Mouse (Mus musculus) MEL (cell line): Measurements from ENCODE around the gene Tcp10a. TPM values are rescaled to one million over a fixed set of nuclear protein-coding genes. Genes with fewer than 3 reads are reported as not detected.
"Not testable (repeated sequence)": the region's sequence is repeated elsewhere in the genome, so short reads cannot be mapped to it uniquely, and the experiment has no call there.

Source experiments
- DNase-seq: peaks from one replicate; pipeline ENCODE4 v3.0.0; 2011; ENCODE audit warnings: low read depth, low spot score
- H3K27ac ChIP-seq: 2 replicates; pipeline ENCODE4 v1.5.1; 2012; ENCODE audit warnings: low read depth, mild to moderate bottlenecking, control low read depth, low read length, moderate library complexity; ENCODE audit not compliant: control insufficient read depth
- H3K27me3 ChIP-seq, 2 experiments: fragments of 150-350 bp in 1 of 2; sonication (generic) in 1 of 2; 2 replicates each; pipeline ENCODE4 v1.6.1; 2012; ENCODE audit warnings: low read length in 2 of 2, mild to moderate bottlenecking in 2 of 2, improper control_type of control experiment in 1 of 2, moderate library complexity in 1 of 2; ENCODE audit not compliant: insufficient read depth in 2 of 2, control insufficient read depth in 1 of 2
- H3K36me3 ChIP-seq, 2 experiments: 2 replicates each; pipeline ENCODE4 v1.6.1; 2012 to 2014; ENCODE audit warnings: low read length in 2 of 2, improper control_type of control experiment in 1 of 2, inconsistent platforms in 1 of 2, mild to moderate bottlenecking in 1 of 2; ENCODE audit not compliant: insufficient read depth in 2 of 2, control insufficient read depth in 1 of 2
- H3K4me1 ChIP-seq, 2 experiments: fragments of 150-350 bp in 1 of 2; sonication (generic) in 1 of 2; 2 replicates each; pipeline ENCODE4 v1.6.1; 2012; ENCODE audit warnings: low read length in 2 of 2, improper control_type of control experiment in 1 of 2, mild to moderate bottlenecking in 1 of 2; ENCODE audit not compliant: insufficient read depth in 2 of 2, control insufficient read depth in 1 of 2
- H3K4me3 ChIP-seq, 2 experiments: fragments of 150-350 bp in 1 of 2; sonication (generic) in 1 of 2; 2 replicates each; pipeline ENCODE4 v1.5.1; 2012; ENCODE audit warnings: low read depth in 2 of 2, low read length in 2 of 2, mild to moderate bottlenecking in 2 of 2, moderate library complexity in 2 of 2, control low read depth in 1 of 2, improper control_type of control experiment in 1 of 2; ENCODE audit not compliant: control insufficient read depth in 1 of 2, insufficient read depth in 1 of 2
- H3K79me2 ChIP-seq: 2 replicates; pipeline ENCODE4 v1.6.1; 2012; ENCODE audit warnings: mild to moderate bottlenecking, low read length, moderate library complexity; ENCODE audit not compliant: control insufficient read depth, poor library complexity, insufficient read depth
- H3K9ac ChIP-seq: 2 replicates; pipeline ENCODE4 v1.6.1; 2012; ENCODE audit warnings: low read depth, mild to moderate bottlenecking, control low read depth, low read length, moderate library complexity; ENCODE audit not compliant: control insufficient read depth, poor library complexity, severe bottlenecking
- H3K9me3 ChIP-seq: fragments of 150-350 bp; sonication (generic); replicated peaks from 2 replicates; pipeline ENCODE4 v1.6.1; 2012; ENCODE audit warnings: mild to moderate bottlenecking, low read length, improper control_type of control experiment, moderate library complexity; ENCODE audit not compliant: insufficient read depth
- polyA plus RNA-seq, 2 experiments: library from polyadenylated mRNA; stranded (reverse) in 1 of 2; unstranded in 1 of 2; fragments of >175 nt in 1 of 2; fragments of >200 nt in 1 of 2; gene quantifications; 2 replicates each; pipeline versions ENCODE4 v1.2.1 to v1.2.4; 2012; ENCODE audit warnings: low replicate concordance in 2 of 2, low read depth in 1 of 2; ENCODE audit not compliant: insufficient read length in 2 of 2, insufficient read depth in 1 of 2, missing spikeins in 1 of 2
- total RNA-seq: library from RNA; depleted of rRNA; stranded (reverse); fragments of 300-350 nt; gene quantifications from 2 replicates; pipeline ENCODE4 v1.2.3, GENCODE M21; 2012; rRNA removed

Gene Tcp10a
- total and polyA plus RNA-seq, 3 experiments = not detected

GRCm38 (mm10) chr17:7386016-7386415 lies 61.6 kb downstream of the Tcp10a start:
- H3K9ac ChIP-seq, H3K27me3 ChIP-seq, H3K4me3 ChIP-seq, H3K9me3 ChIP-seq, H3K27ac ChIP-seq, H3K4me1 ChIP-seq, H3K36me3 ChIP-seq, H3K79me2 ChIP-seq, DNase-seq: not testable (repeated sequence)

- not testable (repeated sequence) for H3K9ac ChIP-seq, H3K27me3 ChIP-seq, H3K9me3 ChIP-seq, H3K79me2 ChIP-seq, H3K4me3 ChIP-seq, DNase-seq, H3K36me3 ChIP-seq, H3K4me1 ChIP-seq, H3K27ac ChIP-seq
Observed at GRCm38 (mm10) chr17:7388341-7388957, 64.0 kb downstream of the Tcp10a start.

- H3K9ac ChIP-seq, H3K36me3 ChIP-seq, DNase-seq, H3K79me2 ChIP-seq, H3K4me1 ChIP-seq, H3K4me3 ChIP-seq, H3K9me3 ChIP-seq, H3K27ac ChIP-seq, H3K27me3 ChIP-seq: not testable (repeated sequence)
Observed at GRCm38 (mm10) chr17:7388958-7389356, 64.5 kb downstream of the Tcp10a start.

- H3K4me1 ChIP-seq, H3K79me2 ChIP-seq, H3K27ac ChIP-seq, DNase-seq, H3K9me3 ChIP-seq, H3K27me3 ChIP-seq, H3K4me3 ChIP-seq, H3K36me3 ChIP-seq, H3K9ac ChIP-seq: not testable (repeated sequence)
Observed at GRCm38 (mm10) chr17:7389898-7390297, 65.5 kb downstream of the Tcp10a start.

- not testable (repeated sequence) for H3K4me3 ChIP-seq, H3K36me3 ChIP-seq, H3K9me3 ChIP-seq, H3K9ac ChIP-seq, H3K27ac ChIP-seq, H3K79me2 ChIP-seq, H3K27me3 ChIP-seq, DNase-seq, H3K4me1 ChIP-seq
Observed at GRCm38 (mm10) chr17:7395116-7395515, 70.7 kb downstream of the Tcp10a start.

Other genes with a start within 250 kb of the Tcp10a start
- gene Rps6ka2, start 154.5 kb upstream of the Tcp10a start, total RNA-seq = 5.2 and 6.0 TPM in 2 replicates
- 10 to 100 TPM in 1 of 2 experiments, not detected in 1; 11.2 TPM for gene Rps6ka2, start 154.5 kb upstream of the Tcp10a start, polyA plus RNA-seq
- gene Ttll2, start 28.1 kb downstream of the Tcp10a start, total RNA-seq = not detected in 2 replicates
- gene Ttll2, start 28.1 kb downstream of the Tcp10a start, polyA plus RNA-seq = not detected
- not detected in 2 replicates for gene Gm49630, start 47.3 kb downstream of the Tcp10a start, total RNA-seq
- not detected for gene Gm49630, start 47.3 kb downstream of the Tcp10a start, polyA plus RNA-seq
- gene Unc93a2, start 60.8 kb downstream of the Tcp10a start, total RNA-seq = not detected in 2 replicates
- gene Unc93a2, start 60.8 kb downstream of the Tcp10a start, polyA plus RNA-seq = not detected